Mouse (Mus musculus): ENCODE measurements at regions not wholly inside any gene's neighbourhood (a gene's known extent, or its start where the extent isn't known, plus 50 kb on each side); places are given as distances from the start of the nearest gene placed in this dataset.

GRCm38 (mm10) chr14:100610017-100610760 is 325.7 kb upstream of the Klf12 start:
- no peak for DNase-seq (ENCODE audit: low spot score)

DNA sequence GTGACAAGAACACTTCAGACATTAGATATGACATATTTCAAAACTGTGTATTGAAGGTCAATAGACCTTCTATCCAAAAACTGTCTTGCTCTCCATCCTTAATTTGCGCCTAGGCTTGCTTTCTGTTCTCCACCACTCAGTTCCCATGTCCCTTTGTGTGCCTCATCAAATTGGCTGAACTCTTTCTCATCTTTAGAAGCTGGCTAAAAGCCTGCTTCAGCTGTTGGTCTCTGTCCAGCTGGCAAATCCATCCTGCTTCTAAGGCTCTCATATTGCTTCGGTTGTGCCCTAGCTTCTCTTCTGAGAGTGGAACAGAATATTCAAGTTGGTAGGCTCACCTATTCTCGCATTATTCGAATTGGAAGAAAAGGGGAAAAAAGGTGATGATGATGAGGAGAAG is 322.6 kb upstream of the Klf12 start:
- DNase-seq (ENCODE audit: low spot score) = no peak

DNA sequence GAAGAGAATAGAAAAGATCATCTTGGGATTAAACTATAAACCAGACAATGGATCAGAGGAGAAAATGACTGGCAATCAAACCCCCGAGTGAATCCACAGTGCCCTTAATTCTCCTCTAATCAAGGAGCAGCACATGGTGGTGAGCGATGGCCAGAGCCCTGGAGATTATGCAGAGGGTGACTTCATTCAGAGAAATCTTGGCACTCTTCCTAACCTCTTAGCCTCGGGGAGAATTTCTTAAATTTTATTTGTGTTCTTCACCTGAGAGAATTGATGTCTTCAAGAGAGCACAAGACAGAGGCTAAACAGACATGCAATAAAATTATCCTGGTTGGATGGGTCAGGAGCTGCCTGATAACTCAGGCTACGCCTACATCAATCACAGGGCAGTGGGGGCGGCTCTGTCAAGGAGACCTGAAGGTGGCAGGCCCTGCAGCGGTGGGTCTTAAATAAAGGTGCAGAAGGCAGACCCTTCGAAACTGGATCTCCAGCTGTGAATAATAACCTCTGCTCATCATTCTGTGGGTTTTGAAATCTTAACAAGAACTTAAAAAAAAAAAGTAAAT is 316.5 kb upstream of the Klf12 start:
- no peak for DNase-seq (ENCODE audit: low spot score)

GRCm38 (mm10) chr14:100570026-100570425 is 285.5 kb upstream of the Klf12 start:
- DNase-seq (ENCODE audit: low spot score) = no peak

DNA sequence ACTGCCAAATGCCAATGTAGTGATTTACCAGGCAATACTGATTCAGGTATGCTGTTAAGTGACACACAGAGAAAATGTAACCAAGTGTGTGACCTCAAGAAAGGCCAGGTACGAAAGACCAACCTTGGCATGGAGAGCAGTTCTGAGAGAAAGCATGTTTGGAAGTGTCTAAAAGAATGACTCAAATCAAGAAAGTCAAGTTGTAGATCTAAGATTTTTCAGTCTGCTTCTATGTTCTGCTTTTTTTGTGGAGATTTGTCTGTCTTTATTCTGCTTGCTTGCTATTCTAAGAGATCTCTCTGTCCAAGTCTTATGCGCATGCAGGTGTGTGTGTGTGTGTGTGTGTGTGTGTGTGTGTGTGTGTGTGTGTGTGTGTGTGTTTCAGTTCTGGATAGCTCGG is 277.4 kb upstream of the Klf12 start:
- DNase-seq (ENCODE audit: low spot score) = no peak

DNA sequence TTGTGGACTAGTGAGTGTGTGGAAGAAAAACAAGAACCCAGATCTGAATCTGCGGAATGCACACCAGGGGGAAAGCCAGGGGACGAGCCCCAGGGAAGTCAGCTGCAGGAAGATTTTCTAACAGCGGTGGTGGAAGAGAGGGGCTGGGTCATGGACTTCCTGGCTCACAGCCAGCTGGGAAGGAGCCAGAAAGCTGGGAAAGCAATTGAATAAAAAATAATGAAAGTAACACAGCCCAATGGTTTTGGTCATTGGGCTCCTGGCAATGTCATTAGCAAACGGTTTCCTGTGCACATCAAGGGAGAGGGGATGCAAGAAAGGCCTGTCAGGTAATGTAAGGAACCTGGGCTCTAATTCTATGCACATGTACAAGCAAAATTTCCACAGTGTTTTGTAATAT is 273.9 kb upstream of the Klf12 start:
- no peak for DNase-seq (ENCODE audit: low spot score)

DNA sequence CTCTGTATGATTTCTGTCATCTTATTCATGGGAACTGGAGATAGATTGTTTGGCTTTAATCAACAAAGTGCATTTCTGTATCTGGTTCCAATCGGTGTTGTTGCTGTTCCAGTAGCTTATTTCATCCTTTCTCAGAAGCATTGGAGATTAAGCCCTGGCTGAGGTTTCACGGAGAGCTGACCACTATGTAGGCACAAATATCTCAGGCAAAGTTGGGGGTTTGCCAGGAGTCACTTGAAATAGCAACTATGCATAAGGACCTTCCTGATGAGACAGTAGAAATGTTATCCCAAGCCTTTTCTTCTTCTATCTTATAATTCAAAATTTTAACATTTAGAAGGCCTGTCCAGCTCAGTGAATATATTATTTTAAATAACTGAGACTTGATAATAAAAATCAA is 268.0 kb upstream of the Klf12 start:
- DNase-seq (ENCODE audit: low spot score) = no peak

- DNase-seq (ENCODE audit: low spot score) = no peak
These were observed 265.8 kb upstream of the Klf12 start for GRCm38 (mm10) chr14:100550266-100550665.

DNA sequence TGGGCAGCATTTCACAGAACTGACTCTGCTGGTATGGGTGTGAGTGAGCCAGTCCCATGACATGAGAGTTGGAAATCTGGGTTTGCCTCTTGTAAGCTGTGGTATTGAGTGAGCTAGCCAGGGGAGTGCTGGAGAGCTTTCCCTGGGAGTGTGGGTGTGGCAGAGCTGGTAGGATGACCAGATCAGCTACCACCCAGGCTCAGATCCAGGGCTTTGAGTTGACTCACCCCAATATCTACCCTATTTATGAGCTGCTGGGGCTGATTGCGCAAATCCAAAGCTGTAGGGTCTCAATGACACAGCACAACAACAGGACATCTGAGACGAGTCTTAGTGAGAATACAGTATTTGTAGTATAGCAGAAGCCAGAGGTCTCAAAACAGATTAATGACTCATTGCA is 245.7 kb upstream of the Klf12 start:
- DNase-seq (ENCODE audit: low spot score) = no peak

DNA sequence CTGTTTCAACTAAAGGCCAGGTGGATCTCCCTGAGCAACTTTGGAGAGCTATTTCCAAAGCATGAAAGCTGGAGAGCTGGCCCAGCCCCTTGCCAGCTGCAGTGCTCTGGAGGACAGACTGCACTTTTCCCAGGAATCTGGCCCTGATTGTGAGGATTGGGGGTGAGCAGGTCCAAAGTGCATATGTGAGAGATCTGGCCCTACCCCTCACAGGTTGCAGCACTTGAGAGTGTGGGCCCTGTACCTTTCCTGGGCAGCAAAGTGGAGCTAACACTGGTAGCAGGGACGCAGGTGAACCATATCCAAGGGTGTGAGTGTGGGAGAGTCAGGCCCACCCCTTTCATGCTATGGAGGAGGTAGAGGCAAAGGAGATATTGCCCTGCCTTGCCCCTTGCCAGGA is 245.3 kb upstream of the Klf12 start:
- DNase-seq (ENCODE audit: low spot score) = no peak

DNA sequence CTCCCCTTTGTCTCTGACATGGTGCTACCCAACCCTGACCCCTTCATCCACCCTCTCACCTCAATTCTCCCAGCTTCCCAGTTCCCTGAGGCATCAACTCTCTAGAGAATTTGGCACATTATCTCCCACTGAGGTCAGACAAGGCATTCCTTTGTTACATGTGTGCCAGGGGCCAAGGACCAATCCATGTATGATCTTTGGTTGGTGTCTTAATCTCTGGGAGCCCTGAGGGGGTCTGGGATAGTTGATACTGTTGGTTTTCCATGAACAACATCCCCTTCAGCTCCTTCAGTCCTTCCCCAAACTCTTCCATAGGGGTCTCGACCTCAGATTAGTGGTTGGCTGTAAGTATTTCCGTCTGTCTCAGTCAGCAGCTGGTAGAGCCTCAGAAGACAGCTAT is 224.9 kb upstream of the Klf12 start:
- DNase-seq (ENCODE audit: low spot score) = no peak

- no peak for DNase-seq (ENCODE audit: low spot score)
These were observed 223.6 kb upstream of the Klf12 start for GRCm38 (mm10) chr14:100508087-100508486.

DNA sequence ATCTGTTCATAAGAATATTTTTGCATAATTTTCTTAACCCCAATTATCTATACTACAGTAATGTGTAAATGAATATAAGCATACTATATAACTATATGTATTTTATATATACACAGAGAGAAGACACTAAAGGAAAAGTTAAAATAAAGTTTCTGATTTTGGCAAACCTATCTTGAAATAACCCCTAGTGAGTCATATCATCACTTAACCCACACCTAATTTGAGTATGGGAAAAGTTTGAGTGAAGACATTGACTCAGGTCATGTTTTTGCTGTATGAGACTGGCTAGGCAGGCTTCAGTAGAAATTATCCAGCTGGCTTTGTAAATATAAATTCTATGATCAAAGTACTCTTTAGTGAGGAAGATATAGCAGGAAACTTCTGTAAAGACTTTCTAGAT is 223.1 kb upstream of the Klf12 start:
- DNase-seq (ENCODE audit: low spot score) = no peak

DNA sequence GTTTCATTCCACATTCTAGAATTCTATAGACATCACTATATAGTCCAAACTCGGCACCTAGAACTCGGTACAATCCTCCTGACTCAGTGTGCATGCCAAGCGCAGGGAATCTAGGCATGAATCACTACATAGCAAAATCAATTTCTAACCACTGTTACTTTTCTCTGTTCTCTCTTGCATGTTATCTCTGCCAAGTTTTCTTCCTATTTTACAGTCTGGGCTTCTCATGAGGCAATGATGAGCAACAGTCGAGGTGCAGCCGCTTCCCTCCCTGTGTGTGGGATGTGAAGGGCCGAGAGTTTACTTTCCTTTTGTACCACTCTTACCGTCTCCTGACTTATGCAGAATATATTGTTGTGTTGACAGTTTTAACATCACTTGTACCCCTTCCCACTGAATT is 204.4 kb upstream of the Klf12 start:
- DNase-seq (ENCODE audit: low spot score) = no peak

DNA sequence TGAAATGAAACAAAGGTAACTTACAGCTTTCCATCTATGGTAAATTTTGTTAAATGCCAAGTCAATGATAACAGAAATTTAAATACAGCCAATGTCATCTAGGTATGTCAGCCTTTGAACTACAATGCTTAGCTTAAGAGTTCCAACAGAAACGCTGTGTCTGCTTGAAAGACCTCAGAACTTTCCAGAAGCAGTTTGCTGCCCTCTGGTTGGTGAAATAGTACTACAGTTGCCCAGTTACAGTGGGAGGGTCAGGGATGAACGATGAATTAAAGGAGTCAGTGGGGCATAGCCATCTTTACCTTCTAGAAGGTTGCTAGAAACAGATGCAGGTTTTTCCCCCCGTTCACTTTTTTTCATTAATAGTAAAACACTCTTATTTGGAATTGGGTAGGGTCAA is 201.0 kb upstream of the Klf12 start:
- no peak for DNase-seq (ENCODE audit: low spot score)

GRCm38 (mm10) chr14:100484101-100484500 is 199.6 kb upstream of the Klf12 start:
- no peak for DNase-seq (ENCODE audit: low spot score)

- DNase-seq (ENCODE audit: low spot score) = no peak
These were observed 193.3 kb upstream of the Klf12 start for GRCm38 (mm10) chr14:100477595-100478380.

DNA sequence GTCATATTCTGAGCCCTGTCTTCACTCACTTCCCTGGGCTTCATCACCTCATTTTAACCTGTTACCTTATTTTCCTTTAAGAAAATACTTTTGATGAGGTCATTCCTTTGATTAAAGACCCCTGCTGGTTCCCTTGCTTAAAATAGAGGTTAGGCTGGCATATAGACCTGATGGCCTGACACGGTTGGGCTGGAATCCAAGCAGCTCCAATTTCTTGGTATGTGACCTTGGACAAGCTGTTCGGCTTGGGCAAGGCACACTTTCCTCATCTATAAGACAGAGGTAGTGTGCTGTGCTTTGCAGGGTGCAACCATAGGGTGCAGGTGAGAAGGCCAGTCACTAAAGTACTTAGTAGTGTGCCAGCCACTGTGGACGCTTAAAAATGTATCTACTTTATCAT is 183.8 kb upstream of the Klf12 start:
- DNase-seq (ENCODE audit: low spot score) = no peak

- no peak for DNase-seq (ENCODE audit: low spot score)
These were observed 177.8 kb upstream of the Klf12 start for GRCm38 (mm10) chr14:100462321-100462720.

- DNase-seq (ENCODE audit: low spot score) = peak; percentile 35
These were observed 176.9 kb upstream of the Klf12 start for GRCm38 (mm10) chr14:100461141-100462043.

GRCm38 (mm10) chr14:100459601-100460290 is 175.3 kb upstream of the Klf12 start:
- DNase-seq (ENCODE audit: low spot score) = no peak

All from T-cell, adult 2 months (primary cell).